Mouse (Mus musculus): ENCODE data around the gene Lin7b. TPM values are rescaled to one million over a fixed set of nuclear protein-coding genes. Genes with fewer than 3 reads are reported as not detected.
A peak's percentile ranks its signal among the peaks of the same experiment; 100 is the strongest.

Lin7b gene
- polyA plus RNA-seq, 1 experiment = 2.7 TPM

DNA sequence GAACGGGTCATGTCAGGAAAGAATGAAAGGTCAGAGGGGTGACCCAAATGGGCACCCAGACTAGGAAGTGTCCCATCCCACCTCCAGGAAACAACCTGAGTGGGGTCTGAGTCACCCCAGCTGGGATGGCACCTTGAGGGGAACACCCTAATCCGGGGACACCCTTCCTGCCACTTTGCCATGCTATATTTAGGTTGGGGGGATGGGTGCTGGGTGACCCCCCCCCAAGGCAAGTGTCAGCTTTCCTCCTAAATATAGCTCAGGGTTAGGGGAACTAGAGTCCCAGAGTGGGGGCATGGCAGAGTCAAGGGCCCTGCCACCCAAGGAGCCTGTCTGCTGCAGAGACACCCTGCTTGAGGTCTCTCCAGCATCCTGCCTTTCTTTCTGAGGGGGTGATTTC lies 42.0 kb upstream of the Lin7b start:
- Histone ChIP-seq H3K27ac (ENCODE audit: insufficient read depth, low read depth, low read length) (no peak overlapping the region), H3K4me3 (ENCODE audit: insufficient read depth, low read depth, low read length) (no peak overlapping the region), H3K27me3 (replicated peaks; ENCODE audit: control insufficient read depth, insufficient read depth, low read length) (no peaks in the 10 kb centered on the region), H3K36me3 (ENCODE audit: control insufficient read depth, insufficient read depth, low read length) (no peaks in the 10 kb centered on the region), H3K4me1 (ENCODE audit: control insufficient read depth, insufficient read depth, low read length) (no peaks in the 10 kb centered on the region; the same call in 1 of the 2 replicates)
- DNase-seq = no peak
- WGBS = 78% methylated on average over 2 of the region's 2 CpGs
- no peak for TF ChIP-seq CTCF (conservative IDR thresholded peaks at IDR 0.05; ENCODE audit: insufficient read depth, insufficient read length, low read depth, low read length)
- no peak for TF ChIP-seq POLR2A (IDR thresholded peaks at IDR 0.05; ENCODE audit: low read depth, low read length)

DNA sequence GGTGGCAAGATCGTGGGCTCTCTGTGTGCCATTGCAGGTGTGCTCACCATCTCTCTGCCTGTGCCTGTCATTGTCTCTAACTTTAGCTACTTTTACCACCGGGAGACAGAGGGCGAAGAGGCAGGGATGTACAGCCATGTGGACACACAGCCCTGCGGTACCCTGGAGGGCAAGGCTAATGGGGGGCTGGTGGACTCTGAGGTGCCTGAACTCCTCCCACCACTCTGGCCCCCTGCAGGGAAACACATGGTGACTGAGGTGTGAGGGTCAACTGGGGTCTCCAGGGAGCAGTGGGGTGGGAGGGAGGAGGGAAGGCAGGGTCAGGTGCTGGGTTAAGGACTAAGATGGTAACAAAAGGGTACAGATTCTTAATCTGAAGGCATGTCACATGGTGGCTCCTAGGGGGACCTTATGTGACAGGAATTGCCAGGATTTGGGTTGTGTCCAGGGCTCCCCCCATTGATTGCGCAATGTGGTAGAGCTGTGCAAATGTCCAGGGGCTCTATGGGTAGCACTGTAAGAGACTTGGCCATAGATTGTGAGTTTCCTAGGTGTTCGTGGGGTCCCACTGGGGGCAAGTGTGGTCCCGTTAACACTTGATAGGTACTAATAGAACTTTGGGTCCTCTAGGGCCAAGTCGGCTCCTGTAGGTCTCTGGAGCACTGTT lies 39.2 kb upstream of the Lin7b start:
- TF ChIP-seq POLR2A (IDR thresholded peaks at IDR 0.05; ENCODE audit: low read depth, low read length) = no peak
- TF ChIP-seq CTCF (conservative IDR thresholded peaks at IDR 0.05; ENCODE audit: insufficient read depth, insufficient read length, low read depth, low read length) = no peak
- Histone ChIP-seq H3K36me3 (ENCODE audit: control insufficient read depth, insufficient read depth, low read length) (no peaks in the 10 kb centered on the region), H3K27ac (ENCODE audit: insufficient read depth, low read depth, low read length) (no peak overlapping the region), H3K4me1 (ENCODE audit: control insufficient read depth, insufficient read depth, low read length) (no peaks in the 10 kb centered on the region; the same call in 1 of the 2 replicates), H3K4me3 (ENCODE audit: insufficient read depth, low read depth, low read length) (no peak overlapping the region), H3K27me3 (replicated peaks; ENCODE audit: control insufficient read depth, insufficient read depth, low read length) (no peaks in the 10 kb centered on the region)
- 85% methylated on average over 8 of the region's 8 CpGs for WGBS
- no peak for DNase-seq

DNA sequence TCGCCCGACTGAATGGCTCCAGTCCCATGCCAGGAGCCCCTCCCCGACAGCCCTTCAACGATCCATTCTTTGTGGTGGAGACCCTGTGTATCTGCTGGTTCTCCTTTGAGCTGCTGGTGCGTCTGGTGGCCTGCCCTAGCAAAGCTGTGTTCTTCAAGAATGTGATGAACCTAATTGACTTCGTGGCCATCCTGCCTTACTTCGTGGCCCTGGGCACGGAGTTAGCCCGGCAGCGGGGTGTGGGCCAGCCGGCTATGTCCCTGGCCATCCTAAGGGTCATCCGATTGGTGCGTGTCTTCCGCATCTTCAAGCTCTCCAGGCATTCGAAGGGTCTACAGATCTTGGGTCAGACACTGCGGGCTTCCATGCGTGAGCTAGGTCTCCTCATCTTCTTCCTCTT lies 38.6 kb upstream of the Lin7b start:
- Histone ChIP-seq H3K27me3 (replicated peaks; ENCODE audit: control insufficient read depth, insufficient read depth, low read length) (no peaks in the 10 kb centered on the region), H3K4me1 (ENCODE audit: control insufficient read depth, insufficient read depth, low read length) (no peaks in the 10 kb centered on the region; the same call in 1 of the 2 replicates), H3K4me3 (ENCODE audit: insufficient read depth, low read depth, low read length) (no peak overlapping the region), H3K27ac (ENCODE audit: insufficient read depth, low read depth, low read length) (no peak overlapping the region), H3K36me3 (ENCODE audit: control insufficient read depth, insufficient read depth, low read length) (no peaks in the 10 kb centered on the region)
- WGBS = 90% methylated on average over 17 of the region's 17 CpGs
- DNase-seq = no peak
- TF ChIP-seq POLR2A (IDR thresholded peaks at IDR 0.05; ENCODE audit: low read depth, low read length) (no peak), CTCF (conservative IDR thresholded peaks at IDR 0.05; ENCODE audit: insufficient read depth, insufficient read length, low read depth, low read length) (no peak)

DNA sequence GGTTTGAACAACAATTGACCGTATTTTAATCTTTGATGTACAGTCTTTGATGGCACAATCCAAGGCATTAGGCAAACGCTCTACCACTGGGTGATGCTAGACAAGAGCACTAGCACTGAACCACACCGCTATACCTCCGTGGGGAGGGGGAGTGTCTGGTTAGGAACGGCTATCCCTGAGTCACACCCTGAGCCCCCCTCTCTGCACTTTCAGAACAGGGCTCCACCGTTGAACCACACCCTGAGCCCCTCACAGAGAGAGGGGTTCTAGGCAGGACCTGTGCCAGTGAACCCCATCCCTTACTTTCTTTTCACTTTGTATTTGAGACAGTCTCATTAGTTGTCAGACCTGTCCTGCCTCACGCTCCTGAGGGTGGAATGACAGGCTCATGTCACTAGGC lies 38.0 kb upstream of the Lin7b start:
- H3K4me1 ChIP-seq (ENCODE audit: control insufficient read depth, insufficient read depth, low read length) = no peaks in the 10 kb centered on the region
- no peak overlapping the region for H3K4me3 ChIP-seq (ENCODE audit: insufficient read depth, low read depth, low read length)
- no peak overlapping the region for H3K27ac ChIP-seq (ENCODE audit: insufficient read depth, low read depth, low read length)
- no peaks in the 10 kb centered on the region for H3K36me3 ChIP-seq (ENCODE audit: control insufficient read depth, insufficient read depth, low read length)
- WGBS = 73% methylated on average over 7 of the region's 7 CpGs
- TF ChIP-seq CTCF (conservative IDR thresholded peaks at IDR 0.05; ENCODE audit: insufficient read depth, insufficient read length, low read depth, low read length) (no peak), POLR2A (IDR thresholded peaks at IDR 0.05; ENCODE audit: low read depth, low read length) (no peak)
- no peak for DNase-seq
- H3K27me3 ChIP-seq (replicated peaks; ENCODE audit: control insufficient read depth, insufficient read depth, low read length) = no peaks in the 10 kb centered on the region

DNA sequence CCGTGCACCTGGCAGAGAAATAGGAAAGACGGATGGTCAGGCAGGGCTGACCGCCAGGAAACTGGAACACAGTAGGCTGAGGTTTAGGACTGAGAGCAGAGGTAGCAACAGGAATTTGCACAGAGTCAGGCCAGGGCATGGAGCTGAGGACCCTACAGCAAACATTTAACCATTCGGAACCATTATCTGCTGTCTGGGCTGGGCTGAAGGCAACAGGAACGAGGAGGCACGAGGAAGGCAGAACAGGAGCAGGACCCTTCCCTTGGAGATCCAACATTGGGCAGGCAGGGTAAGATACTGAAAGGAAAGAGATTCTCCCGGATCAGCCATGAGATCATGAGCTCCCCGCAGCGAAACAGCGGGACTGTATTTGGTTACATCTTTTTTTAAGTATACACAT lies 37.5 kb upstream of the Lin7b start:
- Histone ChIP-seq H3K27me3 (replicated peaks; ENCODE audit: control insufficient read depth, insufficient read depth, low read length) (no peaks in the 10 kb centered on the region), H3K4me1 (ENCODE audit: control insufficient read depth, insufficient read depth, low read length) (no peaks in the 10 kb centered on the region), H3K36me3 (ENCODE audit: control insufficient read depth, insufficient read depth, low read length) (no peaks in the 10 kb centered on the region), H3K4me3 (ENCODE audit: insufficient read depth, low read depth, low read length) (no peak overlapping the region), H3K27ac (ENCODE audit: insufficient read depth, low read depth, low read length) (no peak overlapping the region)
- no peak for DNase-seq
- WGBS = 77% methylated on average over 10 of the region's 10 CpGs
- TF ChIP-seq POLR2A (IDR thresholded peaks at IDR 0.05; ENCODE audit: low read depth, low read length) (no peak), CTCF (conservative IDR thresholded peaks at IDR 0.05; ENCODE audit: insufficient read depth, insufficient read length, low read depth, low read length) (no peak)

DNA sequence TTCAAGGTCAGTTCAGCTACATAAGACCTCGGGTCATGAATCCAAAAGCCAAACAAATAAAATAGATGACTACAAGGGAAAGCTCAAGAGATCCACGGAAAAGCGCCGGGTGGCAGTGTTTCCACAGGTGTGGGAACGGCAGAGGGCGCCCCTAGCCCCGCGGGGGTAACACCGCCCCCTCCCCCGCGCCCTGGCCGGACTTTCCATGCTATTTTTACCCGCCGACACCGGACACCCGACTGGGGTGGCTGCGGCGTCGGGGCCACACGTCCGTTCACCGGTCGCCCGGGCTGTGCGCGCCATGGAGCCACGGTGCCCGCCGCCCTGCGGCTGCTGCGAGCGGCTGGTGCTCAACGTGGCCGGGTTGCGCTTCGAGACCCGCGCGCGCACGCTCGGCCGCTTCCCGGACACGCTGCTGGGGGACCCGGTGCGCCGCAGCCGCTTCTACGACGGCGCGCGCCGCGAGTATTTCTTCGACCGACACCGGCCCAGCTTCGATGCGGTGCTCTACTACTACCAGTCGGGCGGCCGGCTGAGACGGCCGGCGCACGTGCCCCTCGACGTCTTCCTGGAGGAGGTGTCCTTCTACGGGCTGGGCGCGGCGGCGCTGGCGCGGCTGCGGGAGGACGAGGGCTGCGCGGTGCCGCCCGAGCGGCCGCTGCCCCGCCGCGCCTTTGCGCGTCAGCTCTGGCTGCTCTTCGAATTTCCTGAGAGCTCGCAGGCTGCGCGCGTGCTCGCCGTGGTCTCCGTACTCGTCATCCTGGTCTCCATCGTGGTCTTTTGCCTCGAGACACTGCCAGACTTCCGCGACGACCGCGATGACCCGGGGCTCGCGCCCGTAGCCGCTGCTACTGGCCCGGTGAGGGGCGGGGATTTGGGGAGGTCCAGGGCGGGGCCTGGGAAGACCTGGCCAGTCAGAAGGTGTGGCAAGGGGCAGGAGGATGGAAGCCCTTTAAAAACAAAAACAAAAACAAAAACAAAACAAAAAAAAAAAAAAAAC lies 36.1 kb upstream of the Lin7b start:
- Histone ChIP-seq H3K27ac (ENCODE audit: insufficient read depth, low read depth, low read length) (no peak overlapping the region), H3K36me3 (ENCODE audit: control insufficient read depth, insufficient read depth, low read length) (no peaks in the 10 kb centered on the region), H3K4me3 (ENCODE audit: insufficient read depth, low read depth, low read length) (peak overlapping the region; percentile 60), H3K4me1 (ENCODE audit: control insufficient read depth, insufficient read depth, low read length) (no peaks in the 10 kb centered on the region), H3K27me3 (replicated peaks; ENCODE audit: control insufficient read depth, insufficient read depth, low read length) (no peaks in the 10 kb centered on the region)
- WGBS = 1% methylated on average over 114 of the region's 114 CpGs
- peak; percentile 51 for DNase-seq
- TF ChIP-seq CTCF (conservative IDR thresholded peaks at IDR 0.05; ENCODE audit: insufficient read depth, insufficient read length, low read depth, low read length) = no peak
- no peak for TF ChIP-seq POLR2A (IDR thresholded peaks at IDR 0.05; ENCODE audit: low read depth, low read length)
